Mouse (Mus musculus) MEL (cell line): ENCODE measurements around the gene Elovl3. TPM values are rescaled to one million over a fixed set of nuclear protein-coding genes. Genes with fewer than 3 reads are reported as not detected.

ENCODE experiments used
- DNase-seq: peaks from one replicate; pipeline ENCODE4 v3.0.0; 2011; ENCODE audit warnings: low read depth, low spot score
- H3K27ac ChIP-seq: 2 replicates; pipeline ENCODE4 v1.5.1; 2012; ENCODE audit warnings: low read depth, mild to moderate bottlenecking, control low read depth, low read length, moderate library complexity; ENCODE audit not compliant: control insufficient read depth
- H3K27me3 ChIP-seq, 2 experiments: fragments of 150-350 bp in 1 of 2; sonication (generic) in 1 of 2; 2 replicates each; pipeline ENCODE4 v1.6.1; 2012; ENCODE audit warnings: low read length in 2 of 2, mild to moderate bottlenecking in 2 of 2, improper control_type of control experiment in 1 of 2, moderate library complexity in 1 of 2; ENCODE audit not compliant: insufficient read depth in 2 of 2, control insufficient read depth in 1 of 2
- H3K36me3 ChIP-seq, 2 experiments: 2 replicates each; pipeline ENCODE4 v1.6.1; 2012 to 2014; ENCODE audit warnings: low read length in 2 of 2, improper control_type of control experiment in 1 of 2, inconsistent platforms in 1 of 2, mild to moderate bottlenecking in 1 of 2; ENCODE audit not compliant: insufficient read depth in 2 of 2, control insufficient read depth in 1 of 2
- H3K4me1 ChIP-seq, 2 experiments: fragments of 150-350 bp in 1 of 2; sonication (generic) in 1 of 2; 2 replicates each; pipeline ENCODE4 v1.6.1; 2012; ENCODE audit warnings: low read length in 2 of 2, improper control_type of control experiment in 1 of 2, mild to moderate bottlenecking in 1 of 2; ENCODE audit not compliant: insufficient read depth in 2 of 2, control insufficient read depth in 1 of 2
- H3K4me3 ChIP-seq, 2 experiments: fragments of 150-350 bp in 1 of 2; sonication (generic) in 1 of 2; 2 replicates each; pipeline ENCODE4 v1.5.1; 2012; ENCODE audit warnings: low read depth in 2 of 2, low read length in 2 of 2, mild to moderate bottlenecking in 2 of 2, moderate library complexity in 2 of 2, control low read depth in 1 of 2, improper control_type of control experiment in 1 of 2; ENCODE audit not compliant: control insufficient read depth in 1 of 2, insufficient read depth in 1 of 2
- H3K79me2 ChIP-seq: 2 replicates; pipeline ENCODE4 v1.6.1; 2012; ENCODE audit warnings: mild to moderate bottlenecking, low read length, moderate library complexity; ENCODE audit not compliant: control insufficient read depth, poor library complexity, insufficient read depth
- H3K9ac ChIP-seq: 2 replicates; pipeline ENCODE4 v1.6.1; 2012; ENCODE audit warnings: low read depth, mild to moderate bottlenecking, control low read depth, low read length, moderate library complexity; ENCODE audit not compliant: control insufficient read depth, poor library complexity, severe bottlenecking
- H3K9me3 ChIP-seq: fragments of 150-350 bp; sonication (generic); replicated peaks from 2 replicates; pipeline ENCODE4 v1.6.1; 2012; ENCODE audit warnings: mild to moderate bottlenecking, low read length, improper control_type of control experiment, moderate library complexity; ENCODE audit not compliant: insufficient read depth
- CHD2 ChIP-seq: IDR thresholded peaks from 2 replicates; pipeline ENCODE4 v1.6.1; 2011; ENCODE audit warnings: low read length, improper control_type of control experiment
- CTCF ChIP-seq, 3 experiments: IDR thresholded peaks in 2 of 3; conservative IDR thresholded peaks in 1 of 3; 2 replicates each; pipeline ENCODE4 v1.5.1; 2011 to 2012; ENCODE audit warnings: low read length in 3 of 3, low read depth in 2 of 3, mild to moderate bottlenecking in 2 of 3, improper control_type of control experiment in 1 of 3, inconsistent platforms in 1 of 3, mixed read lengths in 1 of 3, moderate library complexity in 1 of 3; ENCODE audit not compliant: control insufficient read depth in 1 of 3, insufficient read depth in 1 of 3, poor library complexity in 1 of 3, severe bottlenecking in 1 of 3
- ETS1 ChIP-seq: IDR thresholded peaks from 2 replicates; pipeline ENCODE4 v1.6.1; 2012; ENCODE audit warnings: low read depth, mild to moderate bottlenecking, inconsistent platforms, low read length, improper control_type of control experiment, moderate library complexity
- GABPA ChIP-seq: IDR thresholded peaks from 2 replicates; pipeline ENCODE4 v1.6.1; 2012; ENCODE audit warnings: low read depth, mild to moderate bottlenecking, inconsistent platforms, low read length, improper control_type of control experiment, moderate library complexity
- GATA1 ChIP-seq: IDR thresholded peaks from 2 replicates; pipeline ENCODE4 v1.6.1; 2011; ENCODE audit warnings: low read depth, low read length, improper control_type of control experiment
- HCFC1 ChIP-seq: IDR thresholded peaks from 2 replicates; pipeline ENCODE4 v1.6.1; 2012; ENCODE audit warnings: low read depth, mild to moderate bottlenecking, inconsistent platforms, low read length, improper control_type of control experiment, moderate library complexity
- KAT2A ChIP-seq: conservative IDR thresholded peaks from 2 replicates; pipeline ENCODE4 v1.6.1; 2012; ENCODE audit warnings: low read depth, low read length, improper control_type of control experiment, inconsistent platforms
- MAX ChIP-seq: IDR thresholded peaks from 2 replicates; pipeline ENCODE4 v1.6.1; 2011; ENCODE audit warnings: low read length, improper control_type of control experiment
- MAZ ChIP-seq: IDR thresholded peaks from 2 replicates; pipeline ENCODE4 v1.6.1; 2012; ENCODE audit warnings: low read depth, mild to moderate bottlenecking, inconsistent platforms, low read length, improper control_type of control experiment
- MEF2A ChIP-seq: IDR thresholded peaks from 2 replicates; pipeline ENCODE4 v1.6.1; 2014; ENCODE audit warnings: low read depth, mild to moderate bottlenecking, inconsistent platforms, low read length, improper control_type of control experiment; ENCODE audit not compliant: poor library complexity, insufficient replicate concordance, severe bottlenecking; ENCODE audit errors: extremely low read depth
- MXI1 ChIP-seq: IDR thresholded peaks from 2 replicates; pipeline ENCODE4 v1.6.1; 2011; ENCODE audit warnings: mild to moderate bottlenecking, low read depth, low read length, improper control_type of control experiment
- MYC ChIP-seq: IDR thresholded peaks from 2 replicates; pipeline ENCODE4 v1.6.1; 2011; ENCODE audit warnings: low read depth, mild to moderate bottlenecking, low read length, improper control_type of control experiment, moderate library complexity
- NRF1 ChIP-seq: IDR thresholded peaks from 2 replicates; pipeline ENCODE4 v1.6.1; 2014; ENCODE audit warnings: low read depth, mild to moderate bottlenecking, inconsistent platforms, low read length, improper control_type of control experiment, moderate library complexity; ENCODE audit not compliant: poor library complexity, insufficient read depth, severe bottlenecking
- POLR2A ChIP-seq, 2 experiments: IDR thresholded peaks; 2 replicates each; pipeline ENCODE4 v1.6.1; 2011 to 2012; ENCODE audit warnings: low read length in 2 of 2, mild to moderate bottlenecking in 2 of 2, control low read depth in 1 of 2, improper control_type of control experiment in 1 of 2, low read depth in 1 of 2, moderate library complexity in 1 of 2; ENCODE audit not compliant: control insufficient read depth in 1 of 2, insufficient read depth in 1 of 2, poor library complexity in 1 of 2
- POLR2AphosphoS2 ChIP-seq: IDR thresholded peaks from 2 replicates; pipeline ENCODE4 v1.6.1; 2011; ENCODE audit warnings: low read length, improper control_type of control experiment
- RAD21 ChIP-seq: IDR thresholded peaks from 2 replicates; pipeline ENCODE4 v1.6.1; 2011; ENCODE audit warnings: mild to moderate bottlenecking, low read depth, low read length, improper control_type of control experiment
- SIN3A ChIP-seq: IDR thresholded peaks from 2 replicates; pipeline ENCODE4 v1.6.1; 2012; ENCODE audit warnings: low read length, improper control_type of control experiment, inconsistent platforms
- SMC3 ChIP-seq: IDR thresholded peaks from 2 replicates; pipeline ENCODE4 v1.6.1; 2011; ENCODE audit warnings: low read depth, low read length, improper control_type of control experiment
- TBP ChIP-seq: IDR thresholded peaks from 2 replicates; pipeline ENCODE4 v1.8.0; 2011; ENCODE audit warnings: low read depth, low read length, improper control_type of control experiment
- UBTF ChIP-seq: IDR thresholded peaks from 2 replicates; pipeline ENCODE4 v1.6.1; 2012; ENCODE audit warnings: low read depth, mild to moderate bottlenecking, inconsistent platforms, low read length, improper control_type of control experiment, moderate library complexity, borderline replicate concordance; ENCODE audit not compliant: insufficient read depth
- USF2 ChIP-seq, 2 experiments: IDR thresholded peaks; 2 replicates each; pipeline ENCODE4 v1.6.1; 2011 to 2012; ENCODE audit warnings: improper control_type of control experiment in 2 of 2, low read length in 2 of 2, borderline replicate concordance in 1 of 2, inconsistent platforms in 1 of 2, low read depth in 1 of 2, mild to moderate bottlenecking in 1 of 2; ENCODE audit not compliant: insufficient read depth in 1 of 2
- ZC3H11A ChIP-seq: IDR thresholded peaks from 2 replicates; pipeline ENCODE4 v1.6.1; 2012; ENCODE audit warnings: low read depth, mild to moderate bottlenecking, inconsistent platforms, low read length, improper control_type of control experiment
- ZKSCAN1 ChIP-seq: IDR thresholded peaks from 2 replicates; pipeline ENCODE4 v1.6.1; 2012; ENCODE audit warnings: low read depth, mild to moderate bottlenecking, inconsistent platforms, low read length, improper control_type of control experiment, moderate library complexity
- ZMIZ1 ChIP-seq: IDR thresholded peaks from 2 replicates; pipeline ENCODE4 v1.6.1; 2012; ENCODE audit warnings: low read depth, mild to moderate bottlenecking, inconsistent platforms, low read length, improper control_type of control experiment, moderate library complexity
- polyA plus RNA-seq, 2 experiments: library from polyadenylated mRNA; stranded (reverse) in 1 of 2; unstranded in 1 of 2; fragments of >175 nt in 1 of 2; fragments of >200 nt in 1 of 2; gene quantifications; 2 replicates each; pipeline versions ENCODE4 v1.2.1 to v1.2.4; 2012; ENCODE audit warnings: low replicate concordance in 2 of 2, low read depth in 1 of 2; ENCODE audit not compliant: insufficient read length in 2 of 2, insufficient read depth in 1 of 2, missing spikeins in 1 of 2
- total RNA-seq: library from RNA; depleted of rRNA; stranded (reverse); fragments of 300-350 nt; gene quantifications from 2 replicates; pipeline ENCODE4 v1.2.3, GENCODE M21; 2012

Elovl3 gene
- total and polyA plus RNA-seq, 3 experiments, result 1.2 to 2.3 TPM; not detected in 1

- no peak overlapping the region for H3K27ac ChIP-seq
- peaks cover 0 to 13% of the 10 kb centered on the region in 2 experiments; a peak in 2 of 4 replicates for H3K4me1 ChIP-seq
- H3K36me3 ChIP-seq, result peaks cover 0 to 8% of the 10 kb centered on the region in 2 experiments; a peak in 2 of 4 replicates
- peaks cover 5% of the 10 kb centered on the region in 2 experiments; a peak in 3 of 4 replicates for H3K27me3 ChIP-seq
- H3K4me3 ChIP-seq, result peak overlapping the region; percentile 48 to 80
- H3K79me2 ChIP-seq, result no peaks in the 10 kb centered on the region; the same call in 1 of the 2 replicates
- peak; percentile 95 for DNase-seq
- no peaks in the 10 kb centered on the region for H3K9me3 ChIP-seq
- peak; percentile 60 for TF ChIP-seq SIN3A
- TF ChIP-seq NRF1, result no peak
- TF ChIP-seq MYC, result 0 out of 2 replicates have a peak, but pooled peaks have one; percentile 15
- TF ChIP-seq CHD2, result no peak
- peak; percentile 66 for TF ChIP-seq GATA1
- 0 out of 2 replicates have a peak, but pooled peaks have one; percentile 54 for TF ChIP-seq UBTF
- peak; percentile 92 to 99 (median 97) for TF ChIP-seq CTCF (IDR thresholded peaks at IDR 0.05 in 2 of 3, conservative IDR thresholded peaks at IDR 0.05 in 1 of 3; ENCODE audit: control insufficient read depth in 1 of 3, insufficient read depth in 1 of 3, low read depth in 2 of 3, low read length in 3 of 3, poor library complexity in 1 of 3, severe bottlenecking in 1 of 3)
- peak; percentile 93 for TF ChIP-seq MAX
- peak; percentile 86 for TF ChIP-seq SMC3
- TF ChIP-seq MXI1, result peak; percentile 24; the same call in 1 of the 2 replicates
- peak; percentile 70 for TF ChIP-seq MAZ
- TF ChIP-seq KAT2A, result no peak
- peak; percentile 57 for TF ChIP-seq RAD21
- H3K9ac ChIP-seq, result peak overlapping the region; percentile 51
These were observed 5.2 kb downstream of the Elovl3 start for GRCm38 (mm10) chr19:46136639-46137580.

DNA sequence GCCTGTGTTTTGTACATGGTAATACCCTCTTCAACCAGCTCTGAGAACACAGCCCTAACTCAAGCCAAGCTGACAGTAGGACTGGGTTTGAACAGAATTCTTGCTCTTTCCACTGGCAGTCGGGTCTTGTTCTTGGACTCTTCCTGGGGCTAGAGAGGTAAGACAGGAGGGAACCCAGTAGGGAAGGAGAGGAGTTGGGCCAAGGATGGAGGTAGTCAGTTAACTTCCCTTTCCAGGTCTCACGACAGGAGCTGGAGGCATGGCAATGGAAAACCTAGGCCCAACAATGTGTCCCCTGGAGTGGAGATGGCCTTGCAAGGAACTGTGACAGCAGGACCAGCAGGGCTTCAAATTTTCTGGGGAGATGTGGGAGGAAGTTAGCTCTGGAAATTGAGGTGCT, 8.6 kb downstream of the Elovl3 start:
- TF ChIP-seq GATA1 (no peak), ZMIZ1 (no peak), CTCF (IDR thresholded peaks at IDR 0.05 in 2 of 3, conservative IDR thresholded peaks at IDR 0.05 in 1 of 3; ENCODE audit: control insufficient read depth in 1 of 3, insufficient read depth in 1 of 3, low read depth in 2 of 3, low read length in 3 of 3, poor library complexity in 1 of 3, severe bottlenecking in 1 of 3) (no peak), USF2 (IDR thresholded peaks at IDR 0.05; ENCODE audit: borderline replicate concordance in 1 of 2, insufficient read depth in 1 of 2, low read depth in 1 of 2, low read length in 2 of 2) (no peak), HCFC1 (no peak), GABPA (no peak), TBP (no peak), ETS1 (no peak), MYC (no peak), MEF2A (no peak), POLR2A (IDR thresholded peaks at IDR 0.05; ENCODE audit: control insufficient read depth in 1 of 2, insufficient read depth in 1 of 2, low read depth in 1 of 2, low read length in 2 of 2, poor library complexity in 1 of 2) (no peak), ZC3H11A (no peak), KAT2A (no peak), POLR2AphosphoS2 (no peak), ZKSCAN1 (no peak)
- peaks cover 12 to 16% of the 10 kb centered on the region in 2 experiments for H3K27me3 ChIP-seq
- no peak overlapping the region for H3K27ac ChIP-seq
- no peak for DNase-seq
- H3K4me1 ChIP-seq, result peaks cover 0 to 5% of the 10 kb centered on the region in 2 experiments; a peak in 1 of 4 replicates
- no peak overlapping the region for H3K4me3 ChIP-seq
- H3K9me3 ChIP-seq, result no peaks in the 10 kb centered on the region
- H3K36me3 ChIP-seq, result peaks cover 0 to 4% of the 10 kb centered on the region in 2 experiments; a peak in 2 of 4 replicates
- H3K9ac ChIP-seq, result no peak overlapping the region
- H3K79me2 ChIP-seq, result no peaks in the 10 kb centered on the region; the same call in 1 of the 2 replicates
